Mouse (Mus musculus) C2C12 (cell line): ENCODE data around the gene Cpne4. TPM values are rescaled to one million over a fixed set of nuclear protein-coding genes. Genes with fewer than 3 reads are reported as not detected.

Source experiments
- H3K27me3 ChIP-seq: one replicate; pipeline ENCODE4 v1.6.1; 2011; ENCODE audit not compliant: control insufficient read depth, insufficient read depth, insufficient read length
- H3K36me3 ChIP-seq: one replicate; pipeline ENCODE4 v1.6.1; 2011; ENCODE audit not compliant: control insufficient read depth, insufficient read depth
- H3K4me3 ChIP-seq: one replicate; pipeline ENCODE4 v1.5.1; 2011; ENCODE audit warnings: mild to moderate bottlenecking, control low read depth; ENCODE audit not compliant: poor library complexity, insufficient read depth, severe bottlenecking
- H3K79me2 ChIP-seq: one replicate; pipeline ENCODE4 v1.6.1; 2011; ENCODE audit not compliant: control insufficient read depth, insufficient read depth
- H3K79me3 ChIP-seq: one replicate; pipeline ENCODE4 v1.6.1; 2011; ENCODE audit warnings: low read depth, control low read depth
- H3ac ChIP-seq: one replicate; pipeline ENCODE3; 2011; ENCODE audit warnings: low read depth; ENCODE audit not compliant: control insufficient read depth, insufficient read length
- CEBPB ChIP-seq: IDR thresholded peaks from one replicate; pipeline ENCODE4 v1.6.1; 2011; ENCODE audit warnings: low read depth, mild to moderate bottlenecking, control low read depth, moderate library complexity
- CTCF ChIP-seq: IDR thresholded peaks from one replicate; pipeline ENCODE4 v1.5.1; 2011; ENCODE audit not compliant: control insufficient read depth, insufficient read depth, insufficient read length
- FOSL1 ChIP-seq: IDR thresholded peaks from one replicate; pipeline ENCODE4 v1.8.0; 2011; ENCODE audit warnings: mild to moderate bottlenecking, low read length; ENCODE audit not compliant: poor library complexity, insufficient read depth, severe bottlenecking
- MAX ChIP-seq: IDR thresholded peaks from one replicate; pipeline ENCODE4 v1.6.1; 2011; ENCODE audit warnings: mild to moderate bottlenecking, control low read depth
- MYOD1 ChIP-seq: IDR thresholded peaks from one replicate; pipeline ENCODE4 v1.6.1; 2011; ENCODE audit warnings: low read depth; ENCODE audit not compliant: control insufficient read depth, insufficient read length
- MYOG ChIP-seq: IDR thresholded peaks from one replicate; pipeline ENCODE4 v1.6.1; 2011; ENCODE audit not compliant: control insufficient read depth, insufficient read length; ENCODE audit errors: extremely low read depth
- USF1 ChIP-seq: IDR thresholded peaks from one replicate; pipeline ENCODE4 v1.6.1; 2011; ENCODE audit warnings: low read depth, mild to moderate bottlenecking, control low read depth, moderate library complexity
- polyA plus RNA-seq: library from polyadenylated mRNA; unstranded; fragments of >200 nt; fragmentation: generic; extraction: Trizol; gene quantifications from one replicate; pipeline ENCODE4 v1.2.1, GENCODE M21; 2012; ENCODE audit warnings: missing spikeins

Gene Cpne4
- polyA plus RNA-seq, 1 experiment, result not detected

- Histone ChIP-seq H3K27me3 (no peaks in the 10 kb centered on the region), H3K36me3 (no peaks in the 10 kb centered on the region), H3ac (no peak overlapping the region), H3K79me2 (no peaks in the 10 kb centered on the region), H3K4me3 (no peak overlapping the region), H3K79me3 (no peaks in the 10 kb centered on the region)
- TF ChIP-seq CTCF, result no peak
- TF ChIP-seq MAX, result no peak
- no peak for TF ChIP-seq USF1
- no peak for TF ChIP-seq FOSL1
- no peak for TF ChIP-seq MYOG
- TF ChIP-seq CEBPB, result no peak
- TF ChIP-seq MYOD1, result no peak
Measured at GRCm38 (mm10) chr9:104760031-104760430, 212.9 kb downstream of the Cpne4 start.

DNA sequence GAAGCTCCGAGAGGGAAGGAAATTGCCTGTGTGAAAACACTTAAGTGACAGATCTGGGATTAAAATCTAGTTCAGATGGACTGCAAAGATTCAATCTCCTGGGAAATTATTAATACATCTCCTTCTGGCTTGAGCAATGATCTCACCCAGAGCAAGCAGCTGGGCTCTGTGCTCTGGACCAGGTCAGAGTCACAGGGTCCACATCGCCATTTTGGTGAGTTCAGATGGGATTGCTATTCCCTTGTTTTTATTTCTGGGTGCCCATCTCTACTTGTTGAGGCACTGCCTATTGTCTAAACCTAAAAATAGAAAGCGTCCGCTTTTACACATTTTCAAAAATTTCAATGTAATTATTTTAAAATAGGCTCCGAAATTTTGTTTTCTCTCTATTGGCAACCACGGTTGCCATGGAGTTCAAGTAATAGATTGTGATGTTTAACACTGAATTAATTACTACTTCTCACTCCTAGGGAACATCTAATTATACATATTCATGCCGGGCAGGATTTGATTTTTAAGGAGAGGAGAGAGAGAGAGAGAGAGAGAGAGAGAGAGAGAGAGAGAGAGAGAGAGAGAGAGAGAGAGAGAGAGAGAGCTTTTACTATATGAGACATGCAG lies 229.2 kb downstream of the Cpne4 start:
- Histone ChIP-seq H3K79me3 (no peaks in the 10 kb centered on the region), H3ac (no peak overlapping the region), H3K36me3 (no peaks in the 10 kb centered on the region), H3K79me2 (no peaks in the 10 kb centered on the region), H3K4me3 (no peak overlapping the region), H3K27me3 (no peaks in the 10 kb centered on the region)
- no peak for TF ChIP-seq FOSL1
- TF ChIP-seq CTCF, result no peak
- no peak for TF ChIP-seq USF1
- no peak for TF ChIP-seq MYOD1
- TF ChIP-seq MYOG, result no peak
- TF ChIP-seq CEBPB, result no peak
- TF ChIP-seq MAX, result no peak

DNA sequence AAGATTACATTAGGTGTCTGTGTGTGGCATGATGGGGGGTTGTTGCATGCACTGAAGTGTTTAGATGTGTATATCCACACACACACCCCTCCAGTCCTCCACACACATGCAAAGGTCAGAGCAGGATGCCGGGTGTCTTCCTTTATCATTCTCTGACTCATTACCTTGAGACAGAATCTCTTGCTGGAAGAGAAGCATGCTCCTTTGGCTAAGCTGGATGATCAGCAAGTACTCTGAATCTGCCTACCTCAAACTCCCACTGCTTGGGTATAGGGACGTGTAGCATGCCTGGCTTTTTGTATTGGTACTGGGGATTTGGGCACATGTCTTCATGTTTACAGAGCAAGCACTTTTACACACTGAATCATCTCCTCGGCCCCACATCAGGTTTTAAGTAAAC lies 230.0 kb downstream of the Cpne4 start:
- Histone ChIP-seq H3K4me3 (no peak overlapping the region), H3K79me3 (no peaks in the 10 kb centered on the region), H3K27me3 (no peaks in the 10 kb centered on the region), H3K36me3 (no peaks in the 10 kb centered on the region), H3K79me2 (no peaks in the 10 kb centered on the region), H3ac (no peak overlapping the region)
- no peak for TF ChIP-seq CTCF
- no peak for TF ChIP-seq USF1
- no peak for TF ChIP-seq MAX
- TF ChIP-seq CEBPB, result no peak
- TF ChIP-seq MYOD1, result no peak
- no peak for TF ChIP-seq FOSL1
- no peak for TF ChIP-seq MYOG

- Histone ChIP-seq H3K27me3 (no peaks in the 10 kb centered on the region), H3ac (no peak overlapping the region), H3K79me2 (no peaks in the 10 kb centered on the region), H3K4me3 (no peak overlapping the region), H3K36me3 (no peaks in the 10 kb centered on the region), H3K79me3 (no peaks in the 10 kb centered on the region)
- TF ChIP-seq FOSL1, result no peak
- no peak for TF ChIP-seq MYOG
- no peak for TF ChIP-seq MAX
- no peak for TF ChIP-seq CTCF
- TF ChIP-seq MYOD1, result no peak
- no peak for TF ChIP-seq USF1
- no peak for TF ChIP-seq CEBPB
Measured at GRCm38 (mm10) chr9:104777780-104778179, 230.7 kb downstream of the Cpne4 start.

- Histone ChIP-seq H3ac (no peak overlapping the region), H3K79me2 (no peaks in the 10 kb centered on the region), H3K36me3 (no peaks in the 10 kb centered on the region), H3K79me3 (no peaks in the 10 kb centered on the region), H3K27me3 (no peaks in the 10 kb centered on the region), H3K4me3 (no peak overlapping the region)
- TF ChIP-seq USF1 (no peak), MYOD1 (no peak), CTCF (no peak), CEBPB (no peak), MAX (no peak), MYOG (no peak), FOSL1 (no peak)
Measured at GRCm38 (mm10) chr9:104796601-104797000, 249.5 kb downstream of the Cpne4 start.

DNA sequence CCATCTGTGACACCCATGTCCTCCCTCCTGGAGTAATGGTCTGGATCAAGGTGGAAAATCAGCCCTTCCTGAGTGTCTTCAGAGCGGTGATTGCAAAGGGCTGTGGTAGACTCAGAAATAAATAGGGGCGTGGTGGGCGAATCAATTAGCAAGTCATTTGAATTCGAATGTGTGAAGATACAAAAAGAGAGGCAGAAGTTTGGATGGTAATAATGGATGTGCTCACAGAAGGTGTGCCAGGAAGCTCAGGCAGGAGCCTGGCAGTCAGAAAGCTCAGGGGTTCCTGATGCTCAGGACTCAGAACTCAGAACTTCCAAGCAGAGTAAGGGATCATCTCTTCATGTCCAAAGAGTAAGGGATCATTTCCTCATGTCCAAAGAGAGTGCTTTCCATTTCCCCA lies 257.7 kb downstream of the Cpne4 start:
- Histone ChIP-seq H3K79me3 (no peaks in the 10 kb centered on the region), H3K36me3 (no peaks in the 10 kb centered on the region), H3K4me3 (no peak overlapping the region), H3K27me3 (no peaks in the 10 kb centered on the region), H3ac (no peak overlapping the region), H3K79me2 (no peaks in the 10 kb centered on the region)
- TF ChIP-seq FOSL1 (no peak), MYOG (no peak), CEBPB (no peak), CTCF (no peak), MYOD1 (no peak), USF1 (no peak), MAX (no peak)
